Mouse (Mus musculus): ENCODE measurements at regions not wholly inside any gene's neighbourhood (a gene's known extent, or its start where the extent isn't known, plus 50 kb on each side); places are given as distances from the start of the nearest gene placed in this dataset.

GRCm38 (mm10) chr4:88988363-88988762 lies 108.4 kb upstream of the Ifne start:
- Histone ChIP-seq H3K9ac (ENCODE audit: insufficient read depth, low read depth) (no peak overlapping the region), H3K36me3 (replicated peaks in 1 of 2; ENCODE audit: control insufficient read depth in 1 of 2, insufficient read depth in 1 of 2, low read length in 1 of 2) (no peaks in the 10 kb centered on the region), H3K79me2 (replicated peaks; ENCODE audit: control insufficient read depth, extremely low read depth, insufficient read depth, poor library complexity, severe bottlenecking) (no peaks in the 10 kb centered on the region), H3K4me3 (replicated peaks in 1 of 3; ENCODE audit: low read depth in 2 of 3, low read length in 2 of 3, poor library complexity in 1 of 3) (no peak overlapping the region), H3K9me3 (replicated peaks; ENCODE audit: low read length) (no peaks in the 10 kb centered on the region), H3K4me1 (ENCODE audit: control insufficient read depth in 1 of 2, insufficient read depth in 2 of 2) (no peaks in the 10 kb centered on the region), H3K27ac (ENCODE audit: insufficient read depth, low read depth) (no peak overlapping the region), H3K27me3 (replicated peaks) (no peaks in the 10 kb centered on the region), H3K4me2 (ENCODE audit: insufficient read depth, low read depth, poor library complexity, severe bottlenecking) (no peak overlapping the region)
- in situ Hi-C loops (cut with MboI; ENCODE audit: low pct_ligation_motif_present, low pct_unique_long_range_greater_than_20kb, low sequenced_read_pairs), result no loop called here
- dilution Hi-C loops (cut with MboI; ENCODE audit: extremely low pct_ligation_motif_present, extremely low pct_unique_long_range_greater_than_20kb, low sequenced_read_pairs), result no loop called here
- TF ChIP-seq ZNF384 (IDR thresholded peaks at IDR 0.05; ENCODE audit: low read depth, low read length), result no peak
- no peak for TF ChIP-seq ZKSCAN1 (IDR thresholded peaks at IDR 0.05; ENCODE audit: borderline replicate concordance, low read depth, low read length)
- no peak for TF ChIP-seq BHLHE40 (IDR thresholded peaks at IDR 0.05; ENCODE audit: low read depth, low read length)
- TF ChIP-seq IRF4 (IDR thresholded peaks at IDR 0.05; ENCODE audit: low read depth, low read length), result no peak
- no peak for TF ChIP-seq CHD2 (IDR thresholded peaks at IDR 0.05; ENCODE audit: low read length)
- no peak for TF ChIP-seq RCOR1 (conservative IDR thresholded peaks at IDR 0.05; ENCODE audit: low read depth, low read length)
- TF ChIP-seq MXI1 (IDR thresholded peaks at IDR 0.05; ENCODE audit: low read depth, low read length), result no peak
- no peak for TF ChIP-seq EP300 (IDR thresholded peaks at IDR 0.05; ENCODE audit: low read length)
- no peak for TF ChIP-seq ZMIZ1 (IDR thresholded peaks at IDR 0.05; ENCODE audit: low read depth, low read length)
- no peak for TF ChIP-seq NELFE (IDR thresholded peaks at IDR 0.05; ENCODE audit: low read depth, low read length)
- no peak for TF ChIP-seq CTCF (conservative IDR thresholded peaks at IDR 0.05 in 1 of 2, IDR thresholded peaks at IDR 0.05 in 1 of 2; ENCODE audit: low read depth in 2 of 2, low read length in 2 of 2)
- TF ChIP-seq MAZ (IDR thresholded peaks at IDR 0.05; ENCODE audit: low read depth, low read length), result no peak
- no peak for TF ChIP-seq TBP (conservative IDR thresholded peaks at IDR 0.05; ENCODE audit: low read depth, low read length)
- TF ChIP-seq USF2 (conservative IDR thresholded peaks at IDR 0.05; ENCODE audit: low read depth, low read length), result no peak
- TF ChIP-seq JUN (IDR thresholded peaks at IDR 0.05; ENCODE audit: insufficient read depth, low read depth, low read length), result no peak
- no peak for DNase-seq (ENCODE audit: extremely low read depth)

- Histone ChIP-seq H3K36me3 (replicated peaks in 1 of 2; ENCODE audit: control insufficient read depth in 1 of 2, insufficient read depth in 1 of 2, low read length in 1 of 2) (no peaks in the 10 kb centered on the region), H3K27ac (ENCODE audit: insufficient read depth, low read depth) (no peak overlapping the region), H3K79me2 (replicated peaks; ENCODE audit: control insufficient read depth, extremely low read depth, insufficient read depth, poor library complexity, severe bottlenecking) (no peaks in the 10 kb centered on the region), H3K4me2 (ENCODE audit: insufficient read depth, low read depth, poor library complexity, severe bottlenecking) (no peak overlapping the region), H3K4me3 (replicated peaks in 1 of 3; ENCODE audit: low read depth in 2 of 3, low read length in 2 of 3, poor library complexity in 1 of 3) (no peak overlapping the region), H3K9ac (ENCODE audit: insufficient read depth, low read depth) (no peak overlapping the region), H3K27me3 (replicated peaks) (no peaks in the 10 kb centered on the region), H3K4me1 (ENCODE audit: control insufficient read depth in 1 of 2, insufficient read depth in 2 of 2) (no peaks in the 10 kb centered on the region; a peak in 1 of 4 replicates), H3K9me3 (replicated peaks; ENCODE audit: low read length) (no peaks in the 10 kb centered on the region)
- TF ChIP-seq HCFC1 (IDR thresholded peaks at IDR 0.05; ENCODE audit: low read depth, low read length) (no peak), ELF1 (IDR thresholded peaks at IDR 0.05; ENCODE audit: low read depth, low read length) (no peak), PAX5 (IDR thresholded peaks at IDR 0.05; ENCODE audit: low read length) (no peak), E2F4 (IDR thresholded peaks at IDR 0.05; ENCODE audit: insufficient replicate concordance, low read depth, low read length) (no peak), POLR2AphosphoS2 (IDR thresholded peaks at IDR 0.05; ENCODE audit: low read depth, low read length) (no peak), ETS1 (conservative IDR thresholded peaks at IDR 0.05; ENCODE audit: low read depth, low read length) (no peak), MAZ (IDR thresholded peaks at IDR 0.05; ENCODE audit: low read depth, low read length) (no peak), RCOR1 (conservative IDR thresholded peaks at IDR 0.05; ENCODE audit: low read depth, low read length) (no peak), EP300 (IDR thresholded peaks at IDR 0.05; ENCODE audit: low read length) (no peak), CHD1 (IDR thresholded peaks at IDR 0.05; ENCODE audit: low read depth, low read length) (no peak), BHLHE40 (IDR thresholded peaks at IDR 0.05; ENCODE audit: low read depth, low read length) (no peak), TCF12 (IDR thresholded peaks at IDR 0.05; ENCODE audit: low read depth, low read length) (no peak), KAT2A (IDR thresholded peaks at IDR 0.05; ENCODE audit: insufficient replicate concordance, low read length) (no peak), GABPA (IDR thresholded peaks at IDR 0.05; ENCODE audit: insufficient replicate concordance, low read depth, low read length) (no peak), IRF4 (IDR thresholded peaks at IDR 0.05; ENCODE audit: low read depth, low read length) (no peak), MYC (IDR thresholded peaks at IDR 0.05; ENCODE audit: low read depth, low read length) (no peak)
- in situ Hi-C loops (cut with MboI; ENCODE audit: low pct_ligation_motif_present, low pct_unique_long_range_greater_than_20kb, low sequenced_read_pairs), result no loop called here
- no peak for DNase-seq (ENCODE audit: extremely low read depth)
- dilution Hi-C loops (cut with MboI; ENCODE audit: extremely low pct_ligation_motif_present, extremely low pct_unique_long_range_greater_than_20kb, low sequenced_read_pairs), result no loop called here
Observed at GRCm38 (mm10) chr4:88987103-88987502, 107.1 kb upstream of the Ifne start.
